Mouse (Mus musculus) neutrophil, adult 83 days (primary cell): ENCODE measurements around the gene Slc6a8. TPM values are rescaled to one million over a fixed set of nuclear protein-coding genes. Genes with fewer than 3 reads are reported as not detected.

ENCODE experiments used
- total RNA-seq, 2 experiments: library from RNA; stranded (reverse); gene quantifications; one replicate each; pipeline ENCODE4 v1.2.4; 2023

Slc6a8 gene
- total RNA-seq: 1 to 10 TPM in 1 of 2 experiments, under 1 TPM in 1; 0.72 to 1.1 TPM

DNA sequence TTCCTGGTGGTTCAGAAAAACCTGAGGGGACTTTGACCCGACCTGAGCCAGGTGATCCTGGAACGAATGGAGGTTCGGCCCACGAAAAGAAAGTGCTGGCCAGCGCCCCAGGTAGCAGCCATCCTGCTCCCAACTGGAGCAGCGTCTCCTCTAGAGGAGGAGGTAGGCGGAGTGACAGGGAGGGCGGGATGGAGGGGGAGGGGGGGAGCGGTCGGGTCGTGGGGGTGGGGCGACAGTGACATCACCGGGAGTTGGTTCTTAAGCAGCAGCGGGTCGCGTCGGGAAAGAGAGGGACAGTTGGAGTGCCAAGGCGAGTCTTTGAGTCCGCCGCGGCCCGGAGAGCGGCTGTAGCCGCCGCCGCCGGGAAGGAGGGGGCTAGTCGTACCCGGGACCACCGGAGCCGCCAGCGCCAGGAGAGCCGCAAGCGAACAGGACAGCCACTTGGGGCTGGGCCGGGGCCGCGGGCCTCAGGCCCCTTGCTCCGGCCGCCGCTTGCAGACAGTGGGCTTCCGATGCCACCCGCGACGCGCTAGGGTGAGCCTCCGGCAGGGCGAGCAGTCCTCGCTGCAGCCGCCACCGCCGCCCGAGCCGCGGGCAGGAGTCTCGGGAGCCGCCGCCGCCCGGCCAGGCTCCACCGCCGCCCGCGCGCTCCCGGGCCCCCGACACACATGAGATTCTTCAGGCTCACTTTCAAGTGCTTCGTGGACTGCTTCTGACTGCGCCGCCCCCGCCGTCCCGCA lies at the start of gene Slc6a8:
Gene Slc6a8, plus strand, starts transcription at position 272 of the 740 bp plus-strand sequence.

GRCm38 (mm10) chrX:73639255-73639675 lies 33.7 kb upstream of the Slc6a8 start, which contains the start of gene Dusp9:
Dusp9 (plus strand) TSS chrX:73639419.

GRCm38 (mm10) chrX:73659575-73660283 lies 13.2 kb upstream of the Slc6a8 start, which contains the start of gene Pnck:
Pnck (minus strand) TSS chrX:73660117.

GRCm38 (mm10) chrX:73716109-73716661 lies 43.2 kb downstream of the Slc6a8 start, which contains the start of the genes Bcap31 and Abcd1:
Bcap31 (minus strand) TSS chrX:73716175.
Abcd1 (plus strand) TSS chrX:73716597.

Other genes with a start within 250 kb of the Slc6a8 start
- gene Trex2, start 237.8 kb upstream of the Slc6a8 start, total RNA-seq: not detected
- gene Haus7, start 214.1 kb upstream of the Slc6a8 start, total RNA-seq: 1 to 10 TPM; 8.5 to 9.3 TPM
- gene Bgn, start 189.5 kb upstream of the Slc6a8 start, total RNA-seq: 10 to 100 TPM in 1 of 2 experiments, 1 to 10 TPM in 1; 6.6 to 12.2 TPM
- gene Atp2b3, start 170.1 kb upstream of the Slc6a8 start, total RNA-seq: not detected
- gene Dusp9, start 33.7 kb upstream of the Slc6a8 start, total RNA-seq: under 1 TPM in 1 of 2 experiments, not detected in 1; 0.15 TPM
- not detected for gene Pnck, start 13.0 kb upstream of the Slc6a8 start, total RNA-seq
- gene Bcap31, start 43.0 kb downstream of the Slc6a8 start, total RNA-seq: 10 to 100 TPM; 93.3 to 95.7 TPM
- 10 to 100 TPM; 82.1 to 88.8 TPM for gene Abcd1, start 43.4 kb downstream of the Slc6a8 start, total RNA-seq
- under 1 TPM; 0.26 to 0.81 TPM for gene Plxnb3, start 83.9 kb downstream of the Slc6a8 start, total RNA-seq
- gene Srpk3, start 101.3 kb downstream of the Slc6a8 start, total RNA-seq: under 1 TPM; 0.88 to 0.90 TPM
- 10 to 100 TPM; 89.7 to 95.2 TPM for gene Idh3g, start 113.7 kb downstream of the Slc6a8 start, total RNA-seq
- 100 to 1,000 TPM; 116 to 117 TPM for gene Ssr4, start 113.9 kb downstream of the Slc6a8 start, total RNA-seq
- under 1 TPM; 0.53 to 0.64 TPM for gene Pdzd4, start 151.8 kb downstream of the Slc6a8 start, total RNA-seq
- under 1 TPM in 1 of 2 experiments, not detected in 1; 0.11 TPM for gene Avpr2, start 219.0 kb downstream of the Slc6a8 start, total RNA-seq
- gene L1cam, start 223.0 kb downstream of the Slc6a8 start, total RNA-seq: 10 to 100 TPM; 28.9 to 42.0 TPM
- gene Arhgap4, start 248.7 kb downstream of the Slc6a8 start, total RNA-seq: 100 to 1,000 TPM; 236 to 237 TPM
- 10 to 100 TPM; 43.1 to 48.0 TPM for gene Naa10, start 248.8 kb downstream of the Slc6a8 start, total RNA-seq